Mouse (Mus musculus): ENCODE data around the gene Pitpna. TPM values are rescaled to one million over a fixed set of nuclear protein-coding genes. Genes with fewer than 3 reads are reported as not detected.

Pitpna gene
- polyA plus RNA-seq, 1 experiment = 209 TPM

GRCm38 (mm10) chr11:75677881-75678746 is 90.2 kb downstream of the Pitpna start:
- 78% methylated on average over 3 of the region's 3 CpGs for WGBS
- TF ChIP-seq CTCF (IDR thresholded peaks at IDR 0.05; ENCODE audit: insufficient read depth, low read depth, low read length) = no peak
- Histone ChIP-seq H3K27ac (ENCODE audit: insufficient read depth, low read depth, low read length) (no peak overlapping the region), H3K4me3 (ENCODE audit: insufficient read depth, low read depth, low read length) (peak overlapping the region; percentile 95), H3K4me1 (ENCODE audit: control insufficient read depth, insufficient read depth, low read length) (peaks cover 2% of the 10 kb centered on the region; the same call in 1 of the 2 replicates)

Other genes starting within 250 kb of the Pitpna start
- not detected in 2 replicates for gene Rpa1, start 239.8 kb upstream of the Pitpna start, polyA plus RNA-seq (2012; ENCODE audit: insufficient read depth, insufficient read length, low replicate concordance, missing spikeins)
- not detected in 2 replicates for gene Smyd4, start 239.7 kb upstream of the Pitpna start, polyA plus RNA-seq (2012; ENCODE audit: insufficient read depth, insufficient read length, low replicate concordance, missing spikeins)
- gene Serpinf1, start 165.4 kb upstream of the Pitpna start, polyA plus RNA-seq (2012; ENCODE audit: insufficient read depth, insufficient read length, low replicate concordance, missing spikeins) = not detected in 2 replicates
- not detected in 2 replicates for gene Serpinf2, start 148.5 kb upstream of the Pitpna start, polyA plus RNA-seq (2012; ENCODE audit: insufficient read depth, insufficient read length, low replicate concordance, missing spikeins)
- not detected in 2 replicates for gene Wdr81, start 133.4 kb upstream of the Pitpna start, polyA plus RNA-seq (2012; ENCODE audit: insufficient read depth, insufficient read length, low replicate concordance, missing spikeins)
- gene Tlcd2, start 126.4 kb upstream of the Pitpna start, polyA plus RNA-seq (2012; ENCODE audit: insufficient read depth, insufficient read length, low replicate concordance, missing spikeins) = not detected in 2 replicates
- 102 and 148 TPM in 2 replicates for gene Prpf8, start 101.3 kb upstream of the Pitpna start, polyA plus RNA-seq (2012; ENCODE audit: insufficient read depth, insufficient read length, low replicate concordance, missing spikeins)
- gene Rilp, start 78.0 kb upstream of the Pitpna start, polyA plus RNA-seq (2012; ENCODE audit: insufficient read depth, insufficient read length, low replicate concordance, missing spikeins) = not detected in 2 replicates
- gene Scarf1, start 74.6 kb upstream of the Pitpna start, polyA plus RNA-seq (2012; ENCODE audit: insufficient read depth, insufficient read length, low replicate concordance, missing spikeins) = not detected in 2 replicates
- gene Slc43a2, start 56.4 kb upstream of the Pitpna start, polyA plus RNA-seq (2012; ENCODE audit: insufficient read depth, insufficient read length, low replicate concordance, missing spikeins) = 363 TPM in 1 of 2 replicates, not detected in the other
- gene Inpp5k, start 42.9 kb downstream of the Pitpna start, polyA plus RNA-seq (2012; ENCODE audit: insufficient read depth, insufficient read length, low replicate concordance, missing spikeins) = not detected in 2 replicates
- gene Myo1c, start 62.4 kb downstream of the Pitpna start, polyA plus RNA-seq (2012; ENCODE audit: insufficient read depth, insufficient read length, low replicate concordance, missing spikeins) = not detected in 2 replicates
- not detected in 2 replicates for gene Crk, start 91.2 kb downstream of the Pitpna start, polyA plus RNA-seq (2012; ENCODE audit: insufficient read depth, insufficient read length, low replicate concordance, missing spikeins)
- 855 and 954 TPM in 2 replicates for gene Ywhae, start 144.8 kb downstream of the Pitpna start, polyA plus RNA-seq (2012; ENCODE audit: insufficient read depth, insufficient read length, low replicate concordance, missing spikeins)
- gene Doc2b, start 208.0 kb downstream of the Pitpna start, polyA plus RNA-seq (2012; ENCODE audit: insufficient read depth, insufficient read length, low replicate concordance, missing spikeins) = not detected in 2 replicates